Mouse (Mus musculus) stomach, embryonic 16.5 days (tissue): ENCODE measurements around the gene Nt5c1a. TPM values are rescaled to one million over a fixed set of nuclear protein-coding genes. Genes with fewer than 3 reads are reported as not detected.
A peak's percentile ranks its signal among the peaks of the same experiment; 100 is the strongest.

Experiments
- ATAC-seq: fragments of 200-750 bp; cut with Nextera tagmentation; 2 replicates; pipeline ENCODE4 v1.8.0; 2017; ENCODE audit warnings: moderate number of reproducible peaks, moderate TSS enrichment; ENCODE audit not compliant: insufficient read depth, low FRiP score
- H3K27ac ChIP-seq: fragments of 300-500 bp; sonication (generic); 2 replicates; pipeline ENCODE4 v1.5.1; 2014; ENCODE audit warnings: low read length
- H3K27me3 ChIP-seq: fragments of 300-500 bp; sonication (generic); 2 replicates; pipeline ENCODE4 v1.6.1; 2014; ENCODE audit warnings: low read length, control low read depth, mixed read lengths; ENCODE audit not compliant: control insufficient read depth, insufficient read depth
- H3K36me3 ChIP-seq: fragments of 300-500 bp; sonication (generic); 2 replicates; pipeline ENCODE4 v1.6.1; 2014; ENCODE audit warnings: low read length; ENCODE audit not compliant: control insufficient read depth, insufficient read depth
- H3K4me1 ChIP-seq: fragments of 300-500 bp; sonication (generic); 2 replicates; pipeline ENCODE4 v1.6.1; 2014; ENCODE audit warnings: low read length, control low read depth, mixed read lengths; ENCODE audit not compliant: control insufficient read depth, insufficient read depth
- H3K4me2 ChIP-seq: fragments of 300-500 bp; sonication (generic); 2 replicates; pipeline ENCODE4 v1.6.1; 2014; ENCODE audit warnings: low read depth, low read length, mixed read lengths
- H3K4me3 ChIP-seq: fragments of 300-500 bp; sonication (generic); replicated peaks from 2 replicates; pipeline ENCODE4 v1.5.1; 2014; ENCODE audit warnings: mild to moderate bottlenecking, low read length
- H3K9ac ChIP-seq: fragments of 300-500 bp; sonication (generic); 2 replicates; pipeline ENCODE4 v1.6.1; 2014; ENCODE audit warnings: low read length
- H3K9me3 ChIP-seq: fragments of 300-500 bp; sonication (generic); replicated peaks from 2 replicates; pipeline ENCODE4 v1.6.1; 2016; ENCODE audit warnings: low read length, control low read depth; ENCODE audit not compliant: control insufficient read depth
- WGBS: fragments of 180-500 bp; shearing (Covaris S2); extraction: QIAGEN DNeasy Blood & Tissue Kit; methylation state at CpG from one replicate; pipeline ENCODE4 v1.1.7; 2014; 5-methylcytosine and 5-hydroxymethylcytosine counted together
- polyA plus RNA-seq: library from polyadenylated mRNA; unstranded; fragments of >200 nt; fragmentation: Nextera tagmentation; extraction: Ambion mirVana; gene quantifications from 2 replicates; pipeline ENCODE4 v1.2.1, GENCODE M21; 2015

Nt5c1a gene
- polyA plus RNA-seq, 1 experiment from 2014 or later, result not detected

GRCm38 (mm10) chr4:123252214-123252613, 50.9 kb downstream of the Nt5c1a start:
- H3K9ac ChIP-seq, result no peak overlapping the region
- peaks cover 12% of the 10 kb centered on the region; the same call in 1 of the 2 replicates for H3K4me1 ChIP-seq
- H3K36me3 ChIP-seq, result no peaks in the 10 kb centered on the region
- no peaks in the 10 kb centered on the region for H3K27me3 ChIP-seq
- no peaks in the 10 kb centered on the region for H3K9me3 ChIP-seq
- no peak overlapping the region for H3K4me2 ChIP-seq
- H3K4me3 ChIP-seq, result no peak overlapping the region
- WGBS, result 74% methylated on average over 5 of the region's 5 CpGs
- no peak overlapping the region for H3K27ac ChIP-seq
- ATAC-seq, result no peak

DNA sequence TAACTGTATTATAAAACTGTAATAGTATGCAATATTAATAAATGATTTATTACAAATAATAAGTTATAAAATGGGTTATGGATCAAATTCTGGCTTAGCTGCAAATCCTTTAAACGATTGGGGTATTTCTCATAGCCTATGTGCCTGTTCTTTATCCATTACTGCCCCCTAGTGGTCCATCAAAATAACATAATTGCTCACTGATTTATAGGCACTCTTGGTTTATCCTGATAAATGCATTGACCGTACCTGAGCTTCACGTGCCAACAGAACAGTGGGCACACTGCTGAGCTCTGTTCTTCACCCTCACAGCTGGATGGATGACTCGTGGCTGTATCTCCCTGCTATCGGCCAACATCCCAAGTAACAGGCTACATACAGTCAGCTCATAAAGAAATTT, 53.3 kb downstream of the Nt5c1a start:
- peak; percentile 38; the same call in 1 of the 2 replicates for ATAC-seq
- Histone ChIP-seq H3K36me3 (no peaks in the 10 kb centered on the region), H3K9ac (no peak overlapping the region), H3K9me3 (no peaks in the 10 kb centered on the region), H3K4me1 (no peaks in the 10 kb centered on the region), H3K4me2 (no peak overlapping the region), H3K27ac (no peak overlapping the region), H3K27me3 (no peaks in the 10 kb centered on the region), H3K4me3 (no peak overlapping the region)
- 14% methylated on average over 5 of the region's 5 CpGs for WGBS

DNA sequence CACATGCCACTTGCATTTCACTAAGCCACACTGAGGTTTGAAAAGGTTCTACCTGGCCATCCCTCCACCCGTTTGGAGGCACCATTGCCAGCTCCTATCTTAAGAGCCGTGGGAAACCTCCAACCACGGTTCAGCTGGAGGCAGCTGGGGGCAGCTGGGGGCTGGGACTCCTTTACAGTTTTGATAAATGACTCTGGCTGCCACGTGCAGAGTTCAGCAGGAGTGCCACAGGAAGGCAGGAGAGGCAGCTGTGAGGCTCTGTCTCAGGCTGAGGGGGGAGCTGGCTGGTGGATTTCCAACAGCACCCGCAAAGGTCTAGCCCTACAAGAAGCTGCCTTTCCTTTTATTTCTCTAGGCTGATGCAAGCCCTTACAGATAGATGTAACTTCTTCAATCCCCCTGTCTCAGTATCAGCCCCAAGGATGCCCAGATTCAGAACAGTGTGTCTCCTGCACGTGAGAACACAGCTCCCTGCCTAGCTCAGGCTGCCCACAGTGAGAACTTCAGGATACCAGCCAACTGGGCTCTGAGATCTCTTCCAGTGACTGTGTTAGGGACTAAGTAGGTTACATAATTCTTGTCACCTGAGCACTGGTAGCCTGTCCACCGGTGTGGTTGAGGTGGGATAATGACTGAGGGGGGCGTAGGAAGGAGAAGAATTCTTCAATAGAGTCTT, 58.9 kb downstream of the Nt5c1a start:
- 18% methylated on average over 8 of the region's 8 CpGs for WGBS
- H3K4me3 ChIP-seq, result no peak overlapping the region
- no peak overlapping the region for H3K9ac ChIP-seq
- H3K9me3 ChIP-seq, result no peaks in the 10 kb centered on the region
- H3K36me3 ChIP-seq, result no peaks in the 10 kb centered on the region
- H3K27me3 ChIP-seq, result no peaks in the 10 kb centered on the region
- ATAC-seq, result peak; percentile 80
- H3K27ac ChIP-seq, result no peak overlapping the region; the same call in 1 of the 2 replicates
- peaks cover 6% of the 10 kb centered on the region for H3K4me1 ChIP-seq
- H3K4me2 ChIP-seq, result no peak overlapping the region

DNA sequence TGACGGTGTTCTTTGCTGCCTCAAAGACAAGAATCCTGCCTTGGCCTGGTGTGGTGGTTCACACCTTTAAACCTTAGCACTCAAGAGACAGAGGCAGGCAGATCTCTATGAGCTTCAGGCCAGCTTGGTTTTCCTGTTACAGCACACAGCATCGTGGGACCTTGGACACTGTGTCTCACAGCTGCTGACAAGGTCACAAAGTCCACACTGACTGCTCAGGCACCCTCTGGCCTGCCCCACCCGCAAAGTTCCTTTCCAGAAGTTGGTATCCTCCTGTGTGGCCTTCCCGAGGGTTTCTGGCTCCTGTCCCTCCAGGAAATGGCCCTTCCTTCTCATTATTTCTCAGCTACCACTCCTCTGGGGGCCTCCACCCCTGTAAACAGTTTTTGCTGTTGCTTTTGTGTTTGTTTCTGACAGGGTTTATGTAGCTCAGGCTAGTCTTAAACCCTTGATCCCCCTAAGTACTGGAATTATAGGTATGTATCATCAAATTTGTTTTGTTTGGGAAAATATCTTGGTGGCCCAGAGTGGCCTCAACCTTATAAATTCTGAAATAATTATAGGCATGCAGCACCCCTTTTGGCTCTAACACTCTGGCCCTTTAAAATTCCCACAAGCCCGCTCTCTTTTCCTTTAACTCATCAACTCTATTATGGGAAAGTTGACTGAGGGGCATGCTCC, 60.6 kb downstream of the Nt5c1a start, which contains the start of gene Pabpc4:
Gene Pabpc4 (plus strand): TSS at position 631 of the 681 bp plus-strand sequence.
- ATAC-seq, result no peak
- 60% methylated on average over 5 of the region's 5 CpGs for WGBS
- no peaks in the 10 kb centered on the region for H3K36me3 ChIP-seq
- H3K27me3 ChIP-seq, result no peaks in the 10 kb centered on the region
- no peaks in the 10 kb centered on the region for H3K9me3 ChIP-seq
- H3K4me2 ChIP-seq, result no peak within 1 kb of the TSS
- H3K9ac ChIP-seq, result no peak within 1 kb of the TSS
- no peak within 1 kb of the TSS for H3K4me3 ChIP-seq
- H3K27ac ChIP-seq, result no peak within 1 kb of the TSS
- peaks cover 6% of the 10 kb centered on the region for H3K4me1 ChIP-seq

Other genes starting within 250 kb of the Nt5c1a start
- 5.8 and 8.4 TPM in 2 replicates for gene Mfsd2a, start 240.3 kb upstream of the Nt5c1a start, polyA plus RNA-seq
- gene Mycl, start 205.9 kb upstream of the Nt5c1a start, polyA plus RNA-seq, result 13.0 and 13.8 TPM in 2 replicates
- 20.1 and 21.2 TPM in 2 replicates for gene Trit1, start 184.9 kb upstream of the Nt5c1a start, polyA plus RNA-seq
- gene Bmp8b, start 96.3 kb upstream of the Nt5c1a start, polyA plus RNA-seq, result 0.50 and 0.67 TPM in 2 replicates
- 0.22 TPM in 1 of 2 replicates, not detected in the other for gene Oxct2b, start 85.2 kb upstream of the Nt5c1a start, polyA plus RNA-seq
- 79.4 and 85.4 TPM in 2 replicates for gene Ppie, start 61.6 kb upstream of the Nt5c1a start, polyA plus RNA-seq
- gene Hpcal4, start 18.3 kb upstream of the Nt5c1a start, polyA plus RNA-seq, result 3.8 and 4.2 TPM in 2 replicates
- gene Heyl, start 32.1 kb downstream of the Nt5c1a start, polyA plus RNA-seq, result 18.5 and 21.3 TPM in 2 replicates
- gene Pabpc4, start 60.8 kb downstream of the Nt5c1a start, polyA plus RNA-seq, result 31.2 and 42.5 TPM in 2 replicates
- not detected in 2 replicates for gene Oxct2a, start 122.1 kb downstream of the Nt5c1a start, polyA plus RNA-seq
- gene Bmp8a, start 141.7 kb downstream of the Nt5c1a start, polyA plus RNA-seq, result 0.48 and 0.65 TPM in 2 replicates